Mouse (Mus musculus) liver, embryonic 14.5 days (tissue): ENCODE data around the gene Naa80.

ENCODE experiments used
- CTCF ChIP-seq: IDR thresholded peaks from 2 replicates; pipeline ENCODE4 v1.5.1; 2016; ENCODE audit warnings: antibody characterized with exemption, low read depth, control low read depth
- EP300 ChIP-seq: IDR thresholded peaks from 2 replicates; pipeline ENCODE4 v1.6.1; 2016; ENCODE audit warnings: antibody characterized with exemption, low read depth

GRCm38 (mm10) chr9:107617461-107617860 is 38.8 kb downstream of the Naa80 start:
- TF ChIP-seq EP300 (no peak), CTCF (no peak)
